Mouse (Mus musculus) spleen, adult 2 months (tissue): ENCODE measurements around the gene Dctn1. TPM values are rescaled to one million over a fixed set of nuclear protein-coding genes. Genes with fewer than 3 reads are reported as not detected.
"Not testable (repeated sequence)": the region's sequence is repeated elsewhere in the genome, so short reads cannot be mapped to it uniquely, and the experiment has no call there.

Experiments
- DNase-seq, 2 experiments: peaks; one replicate each; pipeline versions ENCODE4 v3.0.0 to v3.0.0-alpha.2; 2012 to 2021; ENCODE audit warnings: low spot score in 2 of 2, low read depth in 1 of 2
- H3K27ac ChIP-seq: fragments of 200-500 bp; 2 replicates; pipeline ENCODE4 v1.5.1; 2012; ENCODE audit warnings: low read length, inconsistent platforms; ENCODE audit not compliant: insufficient read depth
- H3K27me3 ChIP-seq: fragments of 200-500 bp; 2 replicates; pipeline ENCODE4 v1.6.1; 2012; ENCODE audit warnings: mild to moderate bottlenecking, moderate library complexity, low read length, inconsistent platforms; ENCODE audit not compliant: control insufficient read depth, insufficient read depth
- H3K36me3 ChIP-seq: fragments of 200-500 bp; 2 replicates; pipeline ENCODE4 v1.6.1; 2012; ENCODE audit warnings: mild to moderate bottlenecking, low read length, inconsistent platforms; ENCODE audit not compliant: control insufficient read depth, insufficient read depth
- H3K4me1 ChIP-seq: fragments of 200-500 bp; 2 replicates; pipeline ENCODE4 v1.6.1; 2011; ENCODE audit warnings: inconsistent platforms; ENCODE audit not compliant: control insufficient read depth, insufficient read depth, insufficient read length
- H3K4me3 ChIP-seq: fragments of 200-500 bp; 2 replicates; pipeline ENCODE4 v1.5.1; 2011; ENCODE audit warnings: mild to moderate bottlenecking, inconsistent platforms; ENCODE audit not compliant: insufficient read depth, insufficient read length; ENCODE audit errors: extremely low read depth
- CTCF ChIP-seq: fragments of 200-500 bp; IDR thresholded peaks from 2 replicates; pipeline ENCODE4 v1.5.1; 2011; ENCODE audit warnings: mild to moderate bottlenecking, inconsistent platforms; ENCODE audit not compliant: insufficient read depth, insufficient read length, insufficient replicate concordance; ENCODE audit errors: extremely low read depth
- POLR2A ChIP-seq: fragments of 200-500 bp; IDR thresholded peaks from 2 replicates; pipeline ENCODE4 v1.6.1; 2011; ENCODE audit warnings: low read depth, low read length, inconsistent platforms
- WGBS: fragments of 180-500 bp; shearing (Covaris S2); methylation state at CpG from one replicate; pipeline ENCODE4 v1.1.7; 2018; 5-methylcytosine and 5-hydroxymethylcytosine counted together
- polyA plus RNA-seq: library from polyadenylated mRNA; depleted of rRNA; stranded (reverse); fragments of >200 nt; gene quantifications from 2 replicates; pipeline ENCODE4 v1.2.3, GENCODE M21; 2012

The Dctn1 gene
- polyA plus RNA-seq, 1 experiment, result 69.0 TPM

GRCm38 (mm10) chr6:83156259-83156684, 9.4 kb upstream of the Dctn1 start, which contains the start of the genes Wdr54 and 1700003E16Rik:
TSS of gene Wdr54 (minus strand) at chr6:83156397.
TSS of gene 1700003E16Rik (plus strand) at chr6:83156404.
- peaks cover 2% of the 10 kb centered on the region; the same call in 1 of the 2 replicates for H3K4me1 ChIP-seq
- 3% methylated on average over 32 of the region's 32 CpGs for WGBS
- no peak for DNase-seq
- H3K27ac ChIP-seq, result no peak within 1 kb of the TSS
- 0 out of 2 replicates have a peak, but pooled peaks cover 1% of the 10 kb centered on the region for H3K27me3 ChIP-seq
- H3K36me3 ChIP-seq, result no peaks in the 10 kb centered on the region
- H3K4me3 ChIP-seq, result peak within 1 kb of the TSS; percentile 62
- no peak for TF ChIP-seq CTCF
- no peak for TF ChIP-seq POLR2A

- H3K27me3 ChIP-seq, result not testable (repeated sequence)
- DNase-seq, result peak in 1 of 2 experiments; percentile 52
These were observed 6.3 kb upstream of the Dctn1 start for GRCm38 (mm10) chr6:83159456-83159855.

GRCm38 (mm10) chr6:83161442-83161841, 4.3 kb upstream of the Dctn1 start:
- Histone ChIP-seq H3K27ac (no peak overlapping the region), H3K36me3 (no peaks in the 10 kb centered on the region), H3K4me3 (peak overlapping the region; percentile 2; the same call in 1 of the 2 replicates), H3K4me1 (peaks cover 4% of the 10 kb centered on the region), H3K27me3 (peaks cover 8% of the 10 kb centered on the region)
- DNase-seq, result no peak
- TF ChIP-seq CTCF (no peak), POLR2A (no peak)
- WGBS, result 17% methylated on average over 19 of the region's 19 CpGs

More at GRCm38 (mm10) chr6:83159456-83159855, 6.3 kb upstream of the Dctn1 start:
- WGBS, result 20% methylated on average over 3 of the region's 3 CpGs
- not testable (repeated sequence) for H3K36me3 ChIP-seq, H3K4me3 ChIP-seq, H3K27ac ChIP-seq, H3K4me1 ChIP-seq

- DNase-seq, result no peak
- Histone ChIP-seq H3K27me3 (peaks cover 7% of the 10 kb centered on the region), H3K4me3 (peak overlapping the region; percentile 22; the same call in 1 of the 2 replicates), H3K36me3 (no peaks in the 10 kb centered on the region), H3K4me1 (peaks cover 3% of the 10 kb centered on the region; the same call in 1 of the 2 replicates), H3K27ac (no peak overlapping the region)
- WGBS, result 6% methylated on average over 49 of the region's 49 CpGs
- TF ChIP-seq POLR2A, result no peak
- TF ChIP-seq CTCF, result no peak
These were observed 3.6 kb upstream of the Dctn1 start for GRCm38 (mm10) chr6:83161921-83162641.

- WGBS, result 2% methylated on average over 8 of the region's 8 CpGs
- H3K27me3 ChIP-seq, result peaks cover 7% of the 10 kb centered on the region
- peaks cover 3% of the 10 kb centered on the region; the same call in 1 of the 2 replicates for H3K4me1 ChIP-seq
- H3K27ac ChIP-seq, result no peak overlapping the region
- H3K4me3 ChIP-seq, result peak overlapping the region; percentile 0; the same call in 1 of the 2 replicates
- no peaks in the 10 kb centered on the region for H3K36me3 ChIP-seq
- peak; percentile 38; the same call in 1 of the 2 replicates for TF ChIP-seq CTCF
- TF ChIP-seq POLR2A, result no peak
- peak; percentile 17 to 31 for DNase-seq
These were observed 3.0 kb upstream of the Dctn1 start for GRCm38 (mm10) chr6:83162701-83163100.

- Histone ChIP-seq H3K4me1 (peaks cover 3% of the 10 kb centered on the region; the same call in 1 of the 2 replicates), H3K4me3 (peak overlapping the region; percentile 86), H3K27ac (no peak overlapping the region), H3K27me3 (peaks cover 7% of the 10 kb centered on the region), H3K36me3 (no peaks in the 10 kb centered on the region)
- DNase-seq, result no peak
- 3% methylated on average over 6 of the region's 6 CpGs for WGBS
- TF ChIP-seq CTCF (no peak), POLR2A (no peak)
These were observed 604 bp upstream of the Dctn1 start for GRCm38 (mm10) chr6:83165026-83165606.

- H3K36me3 ChIP-seq, result no peaks in the 10 kb centered on the region
- H3K4me1 ChIP-seq, result peaks cover 3% of the 10 kb centered on the region; the same call in 1 of the 2 replicates
- peak in 1 of 2 experiments; percentile 22 for DNase-seq
- H3K27ac ChIP-seq, result no peak overlapping the region
- H3K4me3 ChIP-seq, result peak overlapping the region; percentile 86
- TF ChIP-seq POLR2A (no peak), CTCF (no peak)
- WGBS, result under 1% methylated on average over 12 of the region's 12 CpGs
- H3K27me3 ChIP-seq, result peaks cover 7% of the 10 kb centered on the region
These were observed 517 bp downstream of the Dctn1 start for GRCm38 (mm10) chr6:83166243-83166630.
